Mouse (Mus musculus): ENCODE data around the gene Arfgap2. TPM values are rescaled to one million over a fixed set of nuclear protein-coding genes. Genes with fewer than 3 reads are reported as not detected.

Arfgap2 gene
- total and polyA plus RNA-seq, 3 experiments, result 55.1 to 77.6 (median 57.0) TPM

GRCm38 (mm10) chr2:91306589-91306988 lies 41.8 kb downstream of the Arfgap2 start:
- 0 out of 2 replicates have a peak overlapping the region, but pooled peaks have one; percentile 4 for H3K4me2 ChIP-seq (ENCODE audit: insufficient read depth, low read depth, poor library complexity, severe bottlenecking)
- H3K4me1 ChIP-seq (ENCODE audit: control insufficient read depth in 1 of 2, insufficient read depth in 2 of 2), result peaks cover 10 to 46% of the 10 kb centered on the region in 2 experiments
- H3K79me2 ChIP-seq (replicated peaks; ENCODE audit: control insufficient read depth, extremely low read depth, insufficient read depth, poor library complexity, severe bottlenecking), result no peaks in the 10 kb centered on the region
- no peak overlapping the region for H3K4me3 ChIP-seq (replicated peaks in 1 of 3; ENCODE audit: low read depth in 2 of 3, low read length in 2 of 3, poor library complexity in 1 of 3)
- no peaks in the 10 kb centered on the region for H3K9me3 ChIP-seq (replicated peaks; ENCODE audit: low read length)
- DNase-seq (ENCODE audit: extremely low read depth), result no peak
- in situ Hi-C loops (cut with MboI; ENCODE audit: low pct_ligation_motif_present, low pct_unique_long_range_greater_than_20kb, low sequenced_read_pairs) (no loop called here), dilution Hi-C loops (cut with MboI; ENCODE audit: extremely low pct_ligation_motif_present, extremely low pct_unique_long_range_greater_than_20kb, low sequenced_read_pairs) (no loop called here)
- no peak overlapping the region for H3K27ac ChIP-seq (ENCODE audit: insufficient read depth, low read depth)
- no peak overlapping the region for H3K9ac ChIP-seq (ENCODE audit: insufficient read depth, low read depth)
- H3K27me3 ChIP-seq (replicated peaks), result no peaks in the 10 kb centered on the region
- no peak for TF ChIP-seq IRF4 (IDR thresholded peaks at IDR 0.05; ENCODE audit: low read depth, low read length)
- TF ChIP-seq TBP (conservative IDR thresholded peaks at IDR 0.05; ENCODE audit: low read depth, low read length), result no peak
- no peak for TF ChIP-seq RCOR1 (conservative IDR thresholded peaks at IDR 0.05; ENCODE audit: low read depth, low read length)
- no peak for TF ChIP-seq NRF1 (IDR thresholded peaks at IDR 0.05; ENCODE audit: low read depth, low read length)
- TF ChIP-seq USF2 (conservative IDR thresholded peaks at IDR 0.05; ENCODE audit: low read depth, low read length), result no peak
- TF ChIP-seq MAZ (IDR thresholded peaks at IDR 0.05; ENCODE audit: low read depth, low read length), result no peak
- no peak for TF ChIP-seq MAFK (IDR thresholded peaks at IDR 0.05; ENCODE audit: insufficient replicate concordance, low read length)
- TF ChIP-seq ZC3H11A (IDR thresholded peaks at IDR 0.05; ENCODE audit: low read depth, low read length), result no peak
- no peak for TF ChIP-seq ELF1 (IDR thresholded peaks at IDR 0.05; ENCODE audit: low read depth, low read length)
- TF ChIP-seq MYC (IDR thresholded peaks at IDR 0.05; ENCODE audit: low read depth, low read length), result no peak
- no peak for TF ChIP-seq CTCF (conservative IDR thresholded peaks at IDR 0.05 in 1 of 2, IDR thresholded peaks at IDR 0.05 in 1 of 2; ENCODE audit: low read depth in 2 of 2, low read length in 2 of 2)
- no peak for TF ChIP-seq JUND (conservative IDR thresholded peaks at IDR 0.05; ENCODE audit: low read depth, low read length)
- no peak for TF ChIP-seq MAX (IDR thresholded peaks at IDR 0.05; ENCODE audit: low read length)
- no peaks in the 10 kb centered on the region for H3K36me3 ChIP-seq (replicated peaks in 1 of 2; ENCODE audit: control insufficient read depth in 1 of 2, insufficient read depth in 1 of 2, low read length in 1 of 2)

DNA sequence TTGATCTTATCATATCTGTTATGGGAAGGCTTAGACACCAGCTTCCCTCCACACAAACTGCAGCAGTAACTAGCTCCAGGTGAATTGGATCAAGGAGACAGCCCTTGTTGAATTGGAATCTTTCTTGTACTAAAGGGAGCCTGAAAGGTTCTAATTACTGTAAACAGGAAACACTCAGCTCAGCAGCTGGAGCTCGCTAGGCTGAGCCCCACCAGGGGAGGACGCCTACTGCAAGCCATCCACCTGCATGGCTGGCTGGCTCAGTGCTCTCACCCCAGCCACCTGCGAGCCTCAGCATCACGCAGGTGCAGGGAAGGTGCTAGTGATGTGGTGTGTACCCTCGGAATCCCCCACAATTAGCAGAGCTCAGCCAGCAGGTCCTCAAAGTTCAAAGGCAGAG lies 43.9 kb downstream of the Arfgap2 start:
- Histone ChIP-seq H3K4me3 (replicated peaks in 1 of 3; ENCODE audit: low read depth in 2 of 3, low read length in 2 of 3, poor library complexity in 1 of 3) (no peak overlapping the region), H3K9me3 (replicated peaks; ENCODE audit: low read length) (no peaks in the 10 kb centered on the region), H3K4me1 (ENCODE audit: control insufficient read depth in 1 of 2, insufficient read depth in 2 of 2) (peaks cover 8 to 35% of the 10 kb centered on the region in 2 experiments), H3K27ac (ENCODE audit: insufficient read depth, low read depth) (no peak overlapping the region), H3K36me3 (replicated peaks in 1 of 2; ENCODE audit: control insufficient read depth in 1 of 2, insufficient read depth in 1 of 2, low read length in 1 of 2) (no peaks in the 10 kb centered on the region), H3K27me3 (replicated peaks) (no peaks in the 10 kb centered on the region), H3K79me2 (replicated peaks; ENCODE audit: control insufficient read depth, extremely low read depth, insufficient read depth, poor library complexity, severe bottlenecking) (no peaks in the 10 kb centered on the region), H3K4me2 (ENCODE audit: insufficient read depth, low read depth, poor library complexity, severe bottlenecking) (no peak overlapping the region), H3K9ac (ENCODE audit: insufficient read depth, low read depth) (no peak overlapping the region)
- no peak for DNase-seq (ENCODE audit: extremely low read depth)
- in situ Hi-C loops (cut with MboI; ENCODE audit: low pct_ligation_motif_present, low pct_unique_long_range_greater_than_20kb, low sequenced_read_pairs) (no loop called here), dilution Hi-C loops (cut with MboI; ENCODE audit: extremely low pct_ligation_motif_present, extremely low pct_unique_long_range_greater_than_20kb, low sequenced_read_pairs) (no loop called here)
- no peak for TF ChIP-seq USF2 (conservative IDR thresholded peaks at IDR 0.05; ENCODE audit: low read depth, low read length)
- no peak for TF ChIP-seq BHLHE40 (IDR thresholded peaks at IDR 0.05; ENCODE audit: low read depth, low read length)
- TF ChIP-seq TCF12 (IDR thresholded peaks at IDR 0.05; ENCODE audit: low read depth, low read length), result peak; percentile 62; the same call in 1 of the 2 replicates

Measured in CH12.LX (cell line).